Mouse (Mus musculus): ENCODE measurements around the gene Plau.

DNA sequence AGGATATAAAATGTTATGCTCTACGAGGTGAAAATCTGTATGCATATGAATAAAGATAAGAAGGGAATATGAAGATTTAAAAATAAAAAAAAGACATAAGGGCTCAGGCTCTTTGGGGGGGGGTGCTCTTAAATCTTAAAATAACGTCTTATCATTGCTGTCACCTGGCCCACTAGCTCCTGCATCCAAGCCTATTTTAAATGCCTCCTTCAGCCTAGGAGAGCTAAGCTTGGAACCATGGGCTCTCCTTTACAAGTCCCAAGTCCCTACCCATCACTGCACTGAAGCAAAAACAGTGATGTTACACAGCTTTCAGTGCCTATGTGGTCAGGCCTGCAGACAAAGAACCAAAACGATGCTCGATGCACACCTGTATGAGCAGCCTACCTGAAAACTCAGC, 46.9 kb upstream of the Plau start:
- TF ChIP-seq CTCF (IDR thresholded peaks at IDR 0.05; ENCODE audit: borderline replicate concordance, insufficient read depth, low read length): no peak
- no peak for TF ChIP-seq POLR2A (IDR thresholded peaks at IDR 0.05; ENCODE audit: low read depth, low read length)
